Mouse (Mus musculus) stomach, postnatal 0 days (tissue): ENCODE results near the gene Mkln1. TPM values are rescaled to one million over a fixed set of nuclear protein-coding genes. Genes with fewer than 3 reads are reported as not detected.

Source experiments
- ATAC-seq: fragments of 200-750 bp; cut with Nextera tagmentation; 2 replicates; pipeline ENCODE4 v1.8.0; 2017; ENCODE audit not compliant: low FRiP score, low TSS enrichment
- DNase-seq: peaks from one replicate; pipeline ENCODE4 v3.0.0-alpha.2; 2016; ENCODE audit warnings: low spot score
- H3K27ac ChIP-seq: fragments of 300-500 bp; sonication (generic); replicated peaks from 2 replicates; pipeline ENCODE4 v1.5.1; 2014; ENCODE audit warnings: mild to moderate bottlenecking, control low read depth
- H3K27me3 ChIP-seq: fragments of 300-500 bp; sonication (generic); 2 replicates; pipeline ENCODE4 v1.6.1; 2014; ENCODE audit warnings: low read length; ENCODE audit not compliant: control insufficient read depth, insufficient read depth
- H3K36me3 ChIP-seq: fragments of 300-500 bp; sonication (generic); 2 replicates; pipeline ENCODE4 v1.6.1; 2014; ENCODE audit warnings: low read length, mixed read lengths; ENCODE audit not compliant: control insufficient read depth, insufficient read depth
- H3K4me1 ChIP-seq: fragments of 300-500 bp; sonication (generic); replicated peaks from 2 replicates; pipeline ENCODE4 v1.6.1; 2014; ENCODE audit warnings: antibody characterized with exemption; ENCODE audit not compliant: control insufficient read depth, insufficient read depth
- H3K4me2 ChIP-seq: fragments of 300-500 bp; sonication (generic); replicated peaks from 2 replicates; pipeline ENCODE4 v1.6.1; 2014; ENCODE audit warnings: low read depth, mild to moderate bottlenecking, control low read depth, moderate library complexity
- H3K4me3 ChIP-seq: fragments of 300-500 bp; sonication (generic); 2 replicates; pipeline ENCODE4 v1.5.1; 2014; ENCODE audit warnings: low read depth, low read length, control low read depth
- H3K9ac ChIP-seq: fragments of 300-500 bp; sonication (generic); 2 replicates; pipeline ENCODE4 v1.6.1; 2014; ENCODE audit warnings: mild to moderate bottlenecking, low read length, control low read depth, mixed read lengths
- H3K9me3 ChIP-seq: fragments of 300-500 bp; sonication (generic); 2 replicates; pipeline ENCODE4 v1.6.1; 2016; ENCODE audit warnings: low read length; ENCODE audit not compliant: control insufficient read depth
- CTCF ChIP-seq: IDR thresholded peaks from 2 replicates; pipeline ENCODE4 v1.5.1; 2016; ENCODE audit warnings: antibody characterized with exemption, low read depth, mild to moderate bottlenecking, moderate library complexity
- EP300 ChIP-seq: optimal IDR thresholded peaks from 2 replicates; pipeline ENCODE3; 2016; ENCODE audit warnings: antibody characterized with exemption
- WGBS: fragments of 180-500 bp; shearing (Covaris S2); extraction: QIAGEN DNeasy Blood & Tissue Kit; methylation state at CpG from one replicate; pipeline ENCODE4 v1.1.7; 2014; 5-methylcytosine and 5-hydroxymethylcytosine counted together
- polyA plus RNA-seq: library from polyadenylated mRNA; unstranded; fragments of >200 nt; fragmentation: Nextera tagmentation; extraction: Ambion mirVana; gene quantifications from 2 replicates; pipeline ENCODE4 v1.2.1, GENCODE M21; 2015

The Mkln1 gene
- polyA plus RNA-seq, 1 experiment from 2014 or later, result 108 TPM

GRCm38 (mm10) chr6:31478221-31478620 is 79.7 kb downstream of the Mkln1 start:
- ATAC-seq (no peak), DNase-seq (no peak)
- no peak overlapping the region for H3K9ac ChIP-seq
- TF ChIP-seq EP300 (no peak), CTCF (peak; percentile 49; the same call in 1 of the 2 replicates)
- no peaks in the 10 kb centered on the region for H3K9me3 ChIP-seq
- no peak overlapping the region for H3K27ac ChIP-seq
- H3K4me2 ChIP-seq, result no peak overlapping the region
- 0 out of 2 replicates have a peak, but pooled peaks cover 3% of the 10 kb centered on the region for H3K36me3 ChIP-seq
- H3K4me3 ChIP-seq, result no peak overlapping the region
- H3K4me1 ChIP-seq, result no peaks in the 10 kb centered on the region
- WGBS, result 73% methylated on average over 4 of the region's 4 CpGs
- no peaks in the 10 kb centered on the region for H3K27me3 ChIP-seq

DNA sequence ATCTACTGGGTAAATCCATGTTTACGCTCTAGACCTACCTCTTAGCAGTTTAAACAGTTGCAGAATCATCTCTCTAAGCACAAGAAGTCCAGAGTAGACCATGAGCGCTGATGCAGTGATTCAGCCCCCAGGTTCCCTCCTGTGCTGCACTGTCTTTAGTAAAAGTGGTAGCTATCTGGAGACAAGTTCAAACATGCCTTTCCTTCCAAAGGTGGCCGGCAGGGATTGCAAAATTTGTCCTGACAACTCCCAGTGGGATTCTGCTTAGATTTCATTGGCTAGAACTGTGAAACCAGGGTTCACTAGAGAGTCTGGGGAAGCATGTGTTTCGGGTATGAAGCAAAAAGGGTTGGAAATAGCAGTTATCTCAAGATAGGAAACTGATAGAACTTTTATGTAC is 81.5 kb downstream of the Mkln1 start:
- Histone ChIP-seq H3K27me3 (no peaks in the 10 kb centered on the region), H3K9me3 (no peaks in the 10 kb centered on the region), H3K4me2 (no peak overlapping the region), H3K36me3 (peaks cover 6% of the 10 kb centered on the region; the same call in 1 of the 2 replicates), H3K27ac (no peak overlapping the region), H3K4me1 (no peaks in the 10 kb centered on the region), H3K9ac (no peak overlapping the region), H3K4me3 (no peak overlapping the region)
- TF ChIP-seq CTCF (no peak), EP300 (no peak)
- ATAC-seq (no peak), DNase-seq (no peak)
- WGBS, result 79% methylated on average over 4 of the region's 4 CpGs

DNA sequence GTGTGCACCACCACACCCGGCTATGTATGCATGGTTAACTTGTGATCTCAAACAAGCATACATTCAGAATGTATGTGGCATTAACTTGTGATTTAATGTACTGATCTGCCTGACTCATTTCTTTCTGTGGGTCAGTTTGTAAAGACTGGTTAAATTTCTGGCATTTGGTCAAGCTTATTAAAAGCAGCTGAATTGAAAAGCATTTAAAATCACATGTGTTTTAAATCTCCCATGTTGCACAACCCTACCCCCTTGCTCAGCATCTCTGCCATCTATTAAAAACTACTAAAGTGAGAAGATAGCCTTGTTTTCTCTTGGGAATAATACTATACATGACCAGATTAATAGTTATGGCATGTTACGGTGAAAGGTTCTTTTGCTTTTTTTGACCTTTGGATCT is 88.1 kb downstream of the Mkln1 start:
- peaks cover 3% of the 10 kb centered on the region; the same call in 1 of the 2 replicates for H3K36me3 ChIP-seq
- DNase-seq, result no peak
- no peak overlapping the region for H3K9ac ChIP-seq
- H3K4me1 ChIP-seq, result no peaks in the 10 kb centered on the region
- ATAC-seq, result no peak
- WGBS, result 84% methylated on average over 2 of the region's 2 CpGs
- H3K27me3 ChIP-seq, result no peaks in the 10 kb centered on the region
- no peak overlapping the region for H3K27ac ChIP-seq
- no peak overlapping the region for H3K4me3 ChIP-seq
- no peaks in the 10 kb centered on the region for H3K9me3 ChIP-seq
- no peak overlapping the region for H3K4me2 ChIP-seq
- TF ChIP-seq EP300 (no peak), CTCF (no peak)

- H3K36me3 ChIP-seq, result 0 out of 2 replicates have a peak, but pooled peaks cover 2% of the 10 kb centered on the region
- DNase-seq (no peak), ATAC-seq (no peak)
- no peaks in the 10 kb centered on the region for H3K27me3 ChIP-seq
- 93% methylated on average over 7 of the region's 7 CpGs for WGBS
- TF ChIP-seq EP300 (no peak), CTCF (no peak)
- H3K9ac ChIP-seq, result no peak overlapping the region
- H3K4me3 ChIP-seq, result no peak overlapping the region
- no peaks in the 10 kb centered on the region for H3K4me1 ChIP-seq
- no peak overlapping the region for H3K27ac ChIP-seq
- H3K9me3 ChIP-seq, result no peaks in the 10 kb centered on the region
- no peak overlapping the region for H3K4me2 ChIP-seq
Observed at GRCm38 (mm10) chr6:31489950-31490349, 91.4 kb downstream of the Mkln1 start.

- H3K4me2 ChIP-seq, result no peak overlapping the region
- no peak for DNase-seq
- WGBS, result 79% methylated on average over 2 of the region's 2 CpGs
- no peak for ATAC-seq
- peaks cover 6% of the 10 kb centered on the region; the same call in 1 of the 2 replicates for H3K36me3 ChIP-seq
- H3K27ac ChIP-seq, result no peak overlapping the region
- no peak for TF ChIP-seq CTCF
- H3K9ac ChIP-seq, result no peak overlapping the region
- H3K4me3 ChIP-seq, result no peak overlapping the region
- no peaks in the 10 kb centered on the region for H3K4me1 ChIP-seq
- H3K9me3 ChIP-seq, result no peaks in the 10 kb centered on the region
- H3K27me3 ChIP-seq, result no peaks in the 10 kb centered on the region
Observed at GRCm38 (mm10) chr6:31495122-31495731, 96.7 kb downstream of the Mkln1 start.

DNA sequence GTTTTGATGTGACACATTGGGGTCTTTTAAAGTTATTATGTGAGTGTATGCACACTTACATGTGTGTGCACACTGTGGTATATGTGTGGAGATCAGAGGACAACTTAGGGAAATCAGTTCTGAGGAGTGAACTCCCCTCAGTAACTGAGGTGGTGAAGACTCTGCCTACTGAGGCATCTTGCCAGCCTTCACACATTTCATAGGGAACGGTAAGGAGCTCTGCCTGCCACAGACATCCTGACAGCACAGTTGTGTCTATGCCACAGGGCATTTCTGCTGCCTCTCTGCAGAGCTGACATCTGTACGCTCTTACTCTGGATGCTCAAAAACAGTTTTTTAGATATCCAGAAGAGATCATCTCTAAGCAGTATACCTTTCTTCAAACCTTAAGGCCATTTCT is 97.7 kb downstream of the Mkln1 start:
- no peak overlapping the region for H3K4me2 ChIP-seq
- TF ChIP-seq CTCF, result no peak
- TF ChIP-seq EP300, result no peak
- WGBS, result 96% methylated on average over 2 of the region's 2 CpGs
- ATAC-seq, result no peak
- no peak overlapping the region for H3K27ac ChIP-seq
- DNase-seq, result no peak
- no peaks in the 10 kb centered on the region for H3K9me3 ChIP-seq
- H3K4me1 ChIP-seq, result no peaks in the 10 kb centered on the region
- H3K4me3 ChIP-seq, result no peak overlapping the region
- H3K36me3 ChIP-seq, result peaks cover 6% of the 10 kb centered on the region; the same call in 1 of the 2 replicates
- no peaks in the 10 kb centered on the region for H3K27me3 ChIP-seq
- H3K9ac ChIP-seq, result no peak overlapping the region
